Mouse (Mus musculus): ENCODE results near the gene Prr23a2.

- TF ChIP-seq CTCF (IDR thresholded peaks at IDR 0.05; ENCODE audit: low read depth) (no peak; the same call in 1 of the 2 replicates), EP300 (IDR thresholded peaks at IDR 0.05; ENCODE audit: low read depth) (no peak)
Observed at GRCm38 (mm10) chr9:98863463-98863862, 7.2 kb downstream of the Prr23a2 start.
